Mouse (Mus musculus) G1E (cell line): ENCODE results near the gene Acadvl.

Source experiments
- CTCF ChIP-seq: IDR thresholded peaks from 2 replicates; pipeline ENCODE4 v1.5.1; 2012; ENCODE audit warnings: low read depth, low read length, inconsistent platforms, mixed read lengths
- GATA1 ChIP-seq: IDR thresholded peaks from 2 replicates; pipeline ENCODE4 v1.6.1; 2012; ENCODE audit warnings: borderline replicate concordance, low read length, inconsistent platforms, mixed read lengths
- GATA2 ChIP-seq: IDR thresholded peaks from 2 replicates; pipeline ENCODE4 v1.6.1; 2012; ENCODE audit warnings: low read depth, low read length, inconsistent platforms, borderline replicate concordance
- POLR2AphosphoS5 ChIP-seq: IDR thresholded peaks from 2 replicates; pipeline ENCODE4 v1.6.1; 2012; ENCODE audit warnings: low read depth, low read length, inconsistent platforms; ENCODE audit not compliant: insufficient replicate concordance
- TAL1 ChIP-seq: conservative IDR thresholded peaks from 2 replicates; pipeline ENCODE4 v1.6.1; 2012; ENCODE audit warnings: low read depth, low read length, inconsistent platforms, mixed read lengths

DNA sequence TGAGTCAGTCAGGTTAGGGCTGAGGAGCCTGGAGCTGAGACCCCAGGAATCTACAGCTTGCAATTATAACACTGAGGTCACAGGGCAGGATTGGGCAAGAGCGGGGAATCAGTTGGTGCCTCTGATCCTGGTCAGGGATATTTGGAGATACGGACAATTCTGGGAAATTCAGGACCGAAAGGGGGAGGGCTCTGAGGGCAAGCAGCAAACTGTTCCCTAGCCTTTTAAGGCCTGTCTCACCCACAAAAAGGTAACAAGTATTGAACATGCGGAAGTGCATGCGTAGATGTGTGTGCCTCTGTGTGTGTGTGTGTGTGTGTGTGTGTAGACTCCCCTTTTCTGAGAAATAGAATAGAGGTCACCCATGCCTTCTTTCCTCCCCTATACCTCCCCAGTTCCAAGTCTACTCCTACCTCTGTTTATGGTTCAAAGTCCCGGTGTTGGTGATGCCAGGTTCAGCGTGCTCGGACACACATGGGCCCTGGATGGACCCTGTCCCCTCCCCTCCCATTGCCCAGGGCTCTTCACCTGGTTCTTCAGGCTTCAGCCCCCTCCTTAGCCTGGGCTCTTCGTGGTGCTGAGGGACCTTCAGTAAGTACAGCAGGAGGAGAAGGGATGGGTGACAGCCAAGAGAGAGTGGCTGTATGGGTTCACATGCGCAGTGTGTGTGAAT is 38.8 kb upstream of the Acadvl start, which contains the start of gene Asgr1:
- TF ChIP-seq CTCF (no peak), TAL1 (no peak), GATA1 (no peak), POLR2AphosphoS5 (no peak), GATA2 (no peak)
